Mouse (Mus musculus): Measurements from ENCODE around the gene Sept11. TPM values are rescaled to one million over a fixed set of nuclear protein-coding genes. Genes with fewer than 3 reads are reported as not detected.
A peak's percentile ranks its signal among the peaks of the same experiment; 100 is the strongest.

The Sept11 gene
- 20.4 and 21.4 TPM in 2 replicates for polyA plus RNA-seq (2015; fragmentation: Nextera tagmentation; extraction: Ambion mirVana)

GRCm38 (mm10) chr5:93092857-93093622, at the start of gene Sept11:
Gene Sept11 (plus strand): TSS chr5:93093437.
- no peaks in the 10 kb centered on the region for H3K36me3 ChIP-seq (ENCODE audit: control insufficient read depth, insufficient read depth)
- peak within 1 kb of the TSS; percentile 65 for H3K9ac ChIP-seq (ENCODE audit: low read depth, low read length)
- WGBS (ENCODE audit: insufficient replicate concordance): under 1% methylated on average over 63 of the region's 63 CpGs
- peak; percentile 90 for ATAC-seq (ENCODE audit: low read depth)
- H3K9me3 ChIP-seq (replicated peaks; ENCODE audit: control insufficient read depth, low read length): no peaks in the 10 kb centered on the region
- H3K27me3 ChIP-seq (ENCODE audit: control insufficient read depth, insufficient read depth, low read depth, low read length): no peaks in the 10 kb centered on the region
- H3K4me2 ChIP-seq (ENCODE audit: low read depth, low read length): peak within 1 kb of the TSS; percentile 85
- H3K4me1 ChIP-seq (ENCODE audit: control insufficient read depth, low read depth, low read length): peaks cover 10% of the 10 kb centered on the region
- peak within 1 kb of the TSS; percentile 10; the same call in 1 of the 2 replicates for H3K27ac ChIP-seq (ENCODE audit: low read length)
- peak within 1 kb of the TSS; percentile 66 for H3K4me3 ChIP-seq (ENCODE audit: low read depth, low read length)

- Histone ChIP-seq H3K9ac (ENCODE audit: low read depth, low read length) (peak overlapping the region; percentile 44), H3K4me2 (ENCODE audit: low read depth, low read length) (peak overlapping the region; percentile 53), H3K27ac (ENCODE audit: low read length) (no peak overlapping the region), H3K4me3 (ENCODE audit: low read depth, low read length) (peak overlapping the region; percentile 60), H3K9me3 (replicated peaks; ENCODE audit: control insufficient read depth, low read length) (no peaks in the 10 kb centered on the region), H3K27me3 (ENCODE audit: control insufficient read depth, insufficient read depth, low read depth, low read length) (peaks cover 37% of the 10 kb centered on the region), H3K4me1 (ENCODE audit: control insufficient read depth, low read depth, low read length) (no peaks in the 10 kb centered on the region; the same call in none of the 2 replicates), H3K36me3 (ENCODE audit: control insufficient read depth, insufficient read depth) (no peaks in the 10 kb centered on the region)
- 4% methylated on average over 68 of the region's 69 CpGs for WGBS (ENCODE audit: insufficient replicate concordance)
- ATAC-seq (ENCODE audit: low read depth): no peak
These were observed 49.3 kb upstream of the Sept11 start for GRCm38 (mm10) chr5:93043688-93044583.

GRCm38 (mm10) chr5:93044584-93045370, 48.5 kb upstream of the Sept11 start, which contains the start of gene Sowahb:
Gene Sowahb (minus strand): TSS chr5:93045022.
- peaks cover 37% of the 10 kb centered on the region for H3K27me3 ChIP-seq (ENCODE audit: control insufficient read depth, insufficient read depth, low read depth, low read length)

GRCm38 (mm10) chr5:93045371-93045714, 47.9 kb upstream of the Sept11 start:
- peaks cover 37% of the 10 kb centered on the region for H3K27me3 ChIP-seq (ENCODE audit: control insufficient read depth, insufficient read depth, low read depth, low read length)
- WGBS (ENCODE audit: insufficient replicate concordance): 1% methylated on average over 19 of the region's 19 CpGs
- H3K27ac ChIP-seq (ENCODE audit: low read length): peak overlapping the region; percentile 24; the same call in 1 of the 2 replicates
- peak overlapping the region; percentile 53 for H3K4me2 ChIP-seq (ENCODE audit: low read depth, low read length)
- H3K36me3 ChIP-seq (ENCODE audit: control insufficient read depth, insufficient read depth): no peaks in the 10 kb centered on the region
- no peaks in the 10 kb centered on the region for H3K9me3 ChIP-seq (replicated peaks; ENCODE audit: control insufficient read depth, low read length)
- ATAC-seq (ENCODE audit: low read depth): peak; percentile 43
- 0 out of 2 replicates have a peak overlapping the region, but pooled peaks have one; percentile 39 for H3K9ac ChIP-seq (ENCODE audit: low read depth, low read length)
- peak overlapping the region; percentile 60 for H3K4me3 ChIP-seq (ENCODE audit: low read depth, low read length)
- H3K4me1 ChIP-seq (ENCODE audit: control insufficient read depth, low read depth, low read length): no peaks in the 10 kb centered on the region; the same call in none of the 2 replicates

More at GRCm38 (mm10) chr5:93044584-93045370, 48.5 kb upstream of the Sept11 start, which contains the start of gene Sowahb:
- Histone ChIP-seq H3K9me3 (replicated peaks; ENCODE audit: control insufficient read depth, low read length) (no peaks in the 10 kb centered on the region), H3K4me1 (ENCODE audit: control insufficient read depth, low read depth, low read length) (no peaks in the 10 kb centered on the region; the same call in none of the 2 replicates), H3K4me2 (ENCODE audit: low read depth, low read length) (peak within 1 kb of the TSS; percentile 53), H3K27ac (ENCODE audit: low read length) (peak within 1 kb of the TSS; percentile 24; the same call in 1 of the 2 replicates), H3K9ac (ENCODE audit: low read depth, low read length) (peak within 1 kb of the TSS; percentile 44), H3K4me3 (ENCODE audit: low read depth, low read length) (peak within 1 kb of the TSS; percentile 60), H3K36me3 (ENCODE audit: control insufficient read depth, insufficient read depth) (no peaks in the 10 kb centered on the region)
- peak; percentile 90 for ATAC-seq (ENCODE audit: low read depth)
- 1% methylated on average over 65 of the region's 68 CpGs for WGBS (ENCODE audit: insufficient replicate concordance)

GRCm38 (mm10) chr5:93046306-93046845, 46.9 kb upstream of the Sept11 start:
- no peak overlapping the region for H3K4me3 ChIP-seq (ENCODE audit: low read depth, low read length)
- H3K9me3 ChIP-seq (replicated peaks; ENCODE audit: control insufficient read depth, low read length): no peaks in the 10 kb centered on the region
- 19% methylated on average over 5 of the region's 5 CpGs for WGBS (ENCODE audit: insufficient replicate concordance)
- H3K4me2 ChIP-seq (ENCODE audit: low read depth, low read length): no peak overlapping the region
- H3K27ac ChIP-seq (ENCODE audit: low read length): no peak overlapping the region
- no peak overlapping the region for H3K9ac ChIP-seq (ENCODE audit: low read depth, low read length)
- H3K27me3 ChIP-seq (ENCODE audit: control insufficient read depth, insufficient read depth, low read depth, low read length): peaks cover 37% of the 10 kb centered on the region
- H3K4me1 ChIP-seq (ENCODE audit: control insufficient read depth, low read depth, low read length): no peaks in the 10 kb centered on the region; the same call in none of the 2 replicates
- no peaks in the 10 kb centered on the region for H3K36me3 ChIP-seq (ENCODE audit: control insufficient read depth, insufficient read depth)
- no peak for ATAC-seq (ENCODE audit: low read depth)

- 56% methylated on average over 13 of the region's 13 CpGs for WGBS (ENCODE audit: insufficient replicate concordance)
- H3K9ac ChIP-seq (ENCODE audit: low read depth, low read length): no peak overlapping the region
- ATAC-seq (ENCODE audit: low read depth): no peak
- no peaks in the 10 kb centered on the region; the same call in 1 of the 2 replicates for H3K4me1 ChIP-seq (ENCODE audit: control insufficient read depth, low read depth, low read length)
- H3K27me3 ChIP-seq (ENCODE audit: control insufficient read depth, insufficient read depth, low read depth, low read length): peaks cover 25% of the 10 kb centered on the region
- H3K4me2 ChIP-seq (ENCODE audit: low read depth, low read length): no peak overlapping the region
- H3K36me3 ChIP-seq (ENCODE audit: control insufficient read depth, insufficient read depth): no peaks in the 10 kb centered on the region
- H3K27ac ChIP-seq (ENCODE audit: low read length): no peak overlapping the region
- H3K9me3 ChIP-seq (replicated peaks; ENCODE audit: control insufficient read depth, low read length): no peaks in the 10 kb centered on the region
- H3K4me3 ChIP-seq (ENCODE audit: low read depth, low read length): no peak overlapping the region
These were observed 44.6 kb upstream of the Sept11 start for GRCm38 (mm10) chr5:93048481-93049240.

- Histone ChIP-seq H3K9me3 (replicated peaks; ENCODE audit: control insufficient read depth, low read length) (no peaks in the 10 kb centered on the region), H3K9ac (ENCODE audit: low read depth, low read length) (no peak overlapping the region), H3K4me1 (ENCODE audit: control insufficient read depth, low read depth, low read length) (no peaks in the 10 kb centered on the region; the same call in 1 of the 2 replicates), H3K27me3 (ENCODE audit: control insufficient read depth, insufficient read depth, low read depth, low read length) (peaks cover 12% of the 10 kb centered on the region), H3K36me3 (ENCODE audit: control insufficient read depth, insufficient read depth) (no peaks in the 10 kb centered on the region), H3K4me3 (ENCODE audit: low read depth, low read length) (no peak overlapping the region), H3K4me2 (ENCODE audit: low read depth, low read length) (no peak overlapping the region), H3K27ac (ENCODE audit: low read length) (no peak overlapping the region)
- WGBS (ENCODE audit: insufficient replicate concordance): 0% methylated on average over 1 of the region's 1 CpGs
- no peak for ATAC-seq (ENCODE audit: low read depth)
These were observed 43.3 kb upstream of the Sept11 start for GRCm38 (mm10) chr5:93049971-93050370.
